Mouse (Mus musculus): ENCODE results near the gene Dnajb3.
A peak's percentile ranks its signal among the peaks of the same experiment; 100 is the strongest.
"Not testable (repeated sequence)": the region's sequence is repeated elsewhere in the genome, so short reads cannot be mapped to it uniquely, and the experiment has no call there.

Gene Dnajb3

DNA sequence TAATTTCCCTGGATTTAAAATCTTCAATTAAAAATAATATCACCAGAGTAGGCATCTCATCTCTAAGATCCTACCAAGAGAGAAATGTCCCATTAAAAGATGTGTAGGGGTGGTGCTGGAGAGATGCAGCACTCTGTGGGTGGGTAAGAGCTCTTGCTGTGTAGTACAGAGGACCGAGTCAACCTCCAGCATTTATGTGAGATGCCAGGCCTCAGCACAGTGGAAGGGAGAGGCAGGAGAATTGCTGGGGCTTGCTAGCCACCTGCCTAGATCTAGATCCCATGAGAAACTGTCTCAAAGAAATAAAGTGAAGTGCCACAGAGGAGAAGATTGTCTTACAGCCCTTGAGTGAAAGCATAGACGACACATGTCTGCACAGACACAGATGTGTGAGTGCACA lies 11.0 kb upstream of the Dnajb3 start:
- DNase-seq (ENCODE audit: extremely low read depth, low read depth), result no peak

DNA sequence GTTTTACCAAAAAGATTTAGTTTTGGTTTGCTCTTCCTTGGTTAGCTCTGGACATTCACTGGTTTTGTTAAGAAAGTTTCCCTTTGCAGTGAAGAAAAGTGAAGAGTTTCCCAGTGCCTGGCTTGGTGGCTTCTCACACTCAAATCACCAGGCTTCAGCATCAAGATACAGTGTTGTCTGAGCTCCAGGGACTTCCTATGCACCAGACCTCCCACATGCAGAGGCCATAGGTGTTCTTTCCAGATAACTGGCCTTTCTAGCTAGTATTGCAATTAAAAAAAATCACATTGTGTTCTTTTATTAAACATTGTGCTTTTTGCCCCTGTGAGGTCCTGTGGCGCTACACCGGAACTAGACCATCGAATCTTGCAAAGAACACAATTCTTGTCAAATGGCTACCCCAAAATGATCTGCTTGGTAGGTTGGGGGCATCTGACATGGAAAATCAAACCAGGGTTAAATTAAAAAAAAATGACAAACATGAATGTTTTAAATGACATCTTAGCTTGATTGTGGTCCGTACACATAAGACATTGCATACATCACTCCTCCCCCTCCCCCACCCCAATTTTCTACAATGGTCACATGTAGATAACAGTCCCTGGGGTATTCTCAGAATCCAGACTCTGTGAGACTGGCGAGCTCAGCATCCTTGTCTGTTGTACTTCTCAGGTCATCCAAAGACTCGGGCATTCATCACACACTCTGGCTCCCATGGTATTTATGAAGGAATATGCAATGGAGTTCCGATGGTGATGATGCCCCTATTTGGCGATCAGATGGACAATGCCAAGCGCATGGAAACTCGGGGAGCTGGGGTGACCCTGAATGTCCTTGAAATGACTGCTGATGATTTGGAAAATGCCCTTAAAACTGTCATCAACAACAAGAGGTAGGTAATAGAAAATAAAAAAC lies 10.1 kb upstream of the Dnajb3 start:
- DNase-seq (ENCODE audit: extremely low read depth, low read depth), result no peak

DNA sequence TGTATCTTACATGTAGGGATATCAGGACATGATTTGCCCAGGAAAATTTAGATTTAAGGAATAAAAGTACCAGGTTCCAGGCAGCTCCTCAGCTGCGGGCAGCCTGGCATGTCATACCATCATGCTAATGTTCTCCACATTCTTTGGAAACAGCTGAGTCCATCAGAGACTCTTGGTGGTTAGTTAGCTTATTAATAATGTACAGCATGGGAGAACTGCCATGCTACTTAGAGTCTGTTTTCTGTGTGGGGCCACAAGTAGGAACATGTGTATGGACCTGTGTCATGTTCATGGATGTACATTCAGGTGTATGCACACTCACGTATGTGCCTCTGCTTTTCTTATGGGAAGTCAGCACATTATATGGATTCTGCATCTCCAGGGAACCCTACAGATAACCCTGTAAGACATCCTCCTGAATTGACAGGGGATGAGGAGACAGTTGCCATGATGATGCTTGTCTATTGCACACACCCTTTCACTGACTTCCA lies 8.9 kb upstream of the Dnajb3 start:
- no peak for DNase-seq (ENCODE audit: extremely low read depth, low read depth)

DNA sequence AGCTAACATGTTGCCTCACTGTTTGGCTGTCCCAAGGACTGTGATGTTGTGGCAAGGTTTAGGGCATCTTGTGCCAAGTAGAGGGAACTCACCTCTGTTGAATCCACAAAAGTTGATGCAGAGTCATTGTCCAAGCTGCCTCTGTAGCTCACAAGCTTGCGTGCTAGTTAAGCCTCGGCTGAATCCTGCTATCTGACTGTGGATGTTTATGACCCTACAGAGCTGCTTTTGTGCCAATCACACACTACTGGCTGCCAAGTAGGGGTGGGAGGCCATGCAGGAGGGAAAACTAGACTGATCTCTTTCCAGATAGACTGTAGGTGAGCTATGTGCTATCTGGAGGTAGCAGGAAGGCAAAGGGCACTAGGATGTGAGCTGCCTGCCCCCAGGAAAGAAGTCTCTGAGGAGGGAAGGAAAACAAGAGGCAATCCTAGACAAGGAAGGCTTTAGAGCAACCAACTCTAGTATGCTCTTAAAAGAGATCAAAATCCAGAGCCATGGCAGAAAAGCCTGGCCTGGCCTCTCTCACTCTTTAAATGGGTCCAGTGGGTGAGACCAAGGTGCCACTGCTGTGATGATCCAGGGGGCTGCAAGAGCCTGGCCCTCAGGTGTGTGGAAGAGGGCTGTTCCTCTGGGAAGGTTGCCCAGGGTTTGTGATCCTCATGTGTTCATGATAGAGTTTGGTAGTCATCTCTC lies 8.3 kb upstream of the Dnajb3 start:
- DNase-seq (ENCODE audit: extremely low read depth, low read depth), result no peak

DNA sequence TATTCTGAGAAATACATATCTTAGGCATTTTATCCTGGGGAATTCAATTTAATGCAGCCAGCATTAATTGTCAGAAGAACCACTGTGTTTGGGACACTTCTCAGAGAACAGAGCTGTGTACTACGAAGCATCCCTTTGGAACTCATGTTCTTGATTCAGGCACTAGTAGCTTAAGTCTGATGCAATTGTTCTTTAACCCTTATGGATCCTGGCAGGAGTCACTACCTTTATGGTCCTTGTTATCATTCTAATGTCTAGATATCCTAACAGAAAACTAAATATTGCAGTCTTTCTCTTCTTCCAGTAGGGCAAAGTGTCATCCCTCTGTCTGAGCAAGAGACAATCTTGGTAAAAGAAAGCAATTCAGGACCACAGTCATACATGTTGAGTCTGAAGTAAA lies 7.5 kb upstream of the Dnajb3 start:
- no peak for DNase-seq (ENCODE audit: extremely low read depth, low read depth)

DNA sequence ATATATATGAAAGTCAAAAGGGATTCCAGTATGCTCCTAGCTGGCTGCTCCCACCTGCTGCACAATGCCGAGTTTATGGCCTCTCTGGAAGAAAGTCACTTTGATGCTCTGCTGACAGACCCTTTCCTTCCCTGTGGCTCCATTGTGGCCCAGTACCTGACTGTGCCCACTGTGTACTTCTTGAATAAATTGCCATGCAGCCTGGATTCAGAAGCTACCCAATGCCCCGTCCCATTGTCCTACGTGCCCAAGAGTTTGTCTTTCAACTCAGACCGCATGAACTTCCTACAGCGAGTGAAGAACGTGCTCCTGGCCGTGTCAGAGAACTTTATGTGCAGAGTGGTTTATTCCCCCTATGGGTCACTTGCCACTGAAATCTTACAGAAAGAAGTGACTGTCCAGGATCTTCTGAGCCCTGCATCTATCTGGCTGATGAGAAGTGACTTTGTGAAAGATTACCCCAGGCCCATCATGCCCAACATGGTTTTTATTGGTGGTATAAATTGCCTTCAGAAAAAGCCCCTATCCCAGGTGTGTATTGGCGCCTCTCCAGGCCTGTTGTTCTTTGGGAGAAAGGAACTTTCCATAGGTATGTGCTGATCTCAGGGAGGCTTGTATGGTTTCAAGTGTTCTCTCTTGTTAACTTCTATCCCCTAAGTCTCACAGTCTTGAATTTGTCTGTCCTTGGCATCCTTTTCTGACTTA lies 6.9 kb upstream of the Dnajb3 start:
- no peak for DNase-seq (ENCODE audit: extremely low read depth, low read depth)

DNA sequence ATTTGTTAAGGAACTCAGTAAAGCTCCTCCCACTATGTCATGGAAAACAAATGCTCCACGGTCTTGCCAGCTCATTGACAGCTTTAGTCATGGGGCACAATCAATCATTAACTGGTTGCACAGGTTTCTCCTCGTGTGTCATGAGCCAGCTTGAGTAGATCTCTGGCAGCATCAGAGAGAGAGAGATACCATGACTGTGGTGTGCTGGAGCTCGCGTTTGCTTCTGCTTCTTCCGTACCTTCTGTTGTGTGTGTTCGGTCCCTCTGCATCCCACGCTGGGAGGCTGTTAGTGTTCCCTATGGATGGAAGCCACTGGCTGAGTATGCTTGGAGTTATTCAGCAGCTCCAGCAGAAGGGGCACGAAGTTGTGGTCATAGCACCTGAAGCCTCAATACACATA lies 6.2 kb upstream of the Dnajb3 start, which contains the start of gene Ugt1a1:
Gene Ugt1a1 (plus strand): TSS at position 148 of the 400 bp plus-strand sequence.
- no peak for DNase-seq (ENCODE audit: extremely low read depth, low read depth)

DNA sequence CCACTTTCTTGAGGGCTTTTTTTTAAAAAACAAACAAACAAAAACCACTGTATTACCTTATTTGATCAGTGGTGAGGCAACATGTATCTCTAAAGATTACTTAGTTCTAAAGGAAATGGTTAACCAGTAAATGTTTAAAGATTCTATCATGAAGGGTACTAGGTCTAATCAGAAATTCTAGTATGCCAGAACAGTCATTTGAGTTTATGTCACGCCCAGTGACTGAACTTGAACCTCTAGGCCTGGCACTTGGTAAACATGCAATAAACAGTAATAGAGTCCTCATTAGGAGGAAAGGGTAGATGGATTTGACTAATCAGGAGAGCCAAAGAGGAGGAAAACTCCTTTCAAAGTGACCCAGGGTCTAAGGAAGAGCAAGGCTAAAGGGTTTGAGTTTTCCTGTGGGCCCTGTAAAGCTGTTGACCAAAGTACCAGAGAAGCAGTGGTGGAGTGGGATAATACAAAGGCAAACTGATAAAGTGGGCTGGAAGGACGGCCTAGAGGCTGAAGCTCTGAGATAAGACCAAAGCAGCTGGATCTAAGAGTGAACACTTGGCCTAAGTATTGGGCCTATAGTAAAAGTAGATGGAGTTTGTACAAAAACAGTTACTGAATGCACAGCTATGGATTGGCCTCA lies 1.4 kb upstream of the Dnajb3 start:
- DNase-seq (ENCODE audit: extremely low read depth, low read depth), result peak; percentile 9

DNA sequence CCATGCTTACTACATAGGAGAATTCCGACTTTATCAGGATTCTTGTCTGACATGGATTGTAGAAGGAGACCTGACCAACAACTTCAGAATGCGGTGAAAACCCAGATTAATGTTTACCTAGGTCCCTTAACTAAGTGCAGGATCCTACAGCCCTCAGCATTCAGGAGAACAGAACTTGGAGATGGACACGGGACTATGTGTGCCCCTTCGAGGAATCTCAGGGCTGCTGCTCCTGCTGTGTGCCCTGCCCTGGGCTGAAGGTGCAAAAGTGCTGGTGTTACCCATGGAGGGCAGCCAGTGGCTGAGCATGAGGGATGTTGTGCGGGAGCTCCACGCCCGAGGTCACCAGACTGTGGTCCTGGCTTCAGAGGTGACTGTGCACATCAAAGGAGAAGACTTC lies 5.1 kb downstream of the Dnajb3 start, which contains the start of gene Ugt1a2:
Gene Ugt1a2 (plus strand): TSS at position 146 of the 400 bp plus-strand sequence.
- no peak for DNase-seq (ENCODE audit: extremely low read depth, low read depth)

DNA sequence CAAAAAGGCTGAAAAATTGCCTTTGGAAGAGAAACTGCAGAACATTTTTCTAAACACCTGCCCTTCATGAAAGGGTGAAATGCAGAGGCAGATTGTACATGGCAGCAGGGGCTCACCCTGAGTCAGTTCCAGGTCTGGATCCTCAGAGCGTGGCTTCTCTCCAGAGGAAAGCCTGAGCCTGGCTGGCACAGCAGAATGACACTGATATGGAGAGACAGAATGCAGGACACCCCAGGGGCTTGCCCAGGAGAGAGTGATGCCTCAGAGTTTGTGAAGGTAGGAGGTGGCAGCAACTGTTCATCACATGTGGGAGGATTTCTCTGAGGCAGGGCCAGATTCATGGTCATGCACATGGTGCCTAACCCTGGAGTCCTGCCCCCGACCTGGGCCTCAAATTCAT lies 5.6 kb downstream of the Dnajb3 start:
- no peak for DNase-seq (ENCODE audit: extremely low read depth, low read depth)

DNA sequence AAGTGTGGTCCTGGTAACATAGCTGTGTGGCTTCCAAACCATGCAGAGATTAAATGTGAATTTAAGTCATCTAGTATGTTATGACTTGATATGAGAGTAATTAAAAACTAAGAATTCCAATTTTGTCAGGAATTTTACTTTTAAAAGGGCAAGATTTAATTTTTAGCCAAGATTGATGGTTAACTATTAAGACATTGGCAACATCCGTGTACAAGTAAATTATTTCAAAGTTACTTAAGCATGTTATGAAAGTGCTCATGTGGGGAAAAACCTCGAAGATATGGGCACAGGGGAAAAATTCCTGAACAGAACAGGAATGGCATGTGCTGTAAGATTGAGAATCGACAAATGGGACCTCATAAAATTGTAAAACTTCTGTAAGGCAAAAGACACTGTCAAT lies 8.1 kb downstream of the Dnajb3 start:
- DNase-seq (ENCODE audit: extremely low read depth, low read depth), result no peak

DNA sequence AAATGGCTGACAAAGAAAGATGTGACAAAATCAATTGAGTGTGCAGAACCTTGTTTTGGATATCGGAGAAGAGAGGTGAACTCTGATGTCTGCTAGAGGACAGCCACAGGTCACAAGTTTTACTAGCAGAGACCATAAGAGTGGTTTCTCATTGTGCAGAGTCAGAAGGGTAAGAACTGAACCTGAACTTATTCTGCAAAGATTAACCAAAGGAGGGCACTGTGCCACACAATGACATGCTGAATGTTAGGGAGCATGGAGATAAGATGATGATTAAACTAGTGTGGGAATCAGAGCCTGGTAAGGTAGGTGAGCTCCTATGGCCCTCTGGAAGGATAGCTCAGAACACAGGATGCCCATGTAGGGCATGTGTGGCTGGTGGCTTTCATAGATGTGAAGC lies 9.9 kb downstream of the Dnajb3 start:
- DNase-seq (ENCODE audit: extremely low read depth, low read depth), result no peak

DNA sequence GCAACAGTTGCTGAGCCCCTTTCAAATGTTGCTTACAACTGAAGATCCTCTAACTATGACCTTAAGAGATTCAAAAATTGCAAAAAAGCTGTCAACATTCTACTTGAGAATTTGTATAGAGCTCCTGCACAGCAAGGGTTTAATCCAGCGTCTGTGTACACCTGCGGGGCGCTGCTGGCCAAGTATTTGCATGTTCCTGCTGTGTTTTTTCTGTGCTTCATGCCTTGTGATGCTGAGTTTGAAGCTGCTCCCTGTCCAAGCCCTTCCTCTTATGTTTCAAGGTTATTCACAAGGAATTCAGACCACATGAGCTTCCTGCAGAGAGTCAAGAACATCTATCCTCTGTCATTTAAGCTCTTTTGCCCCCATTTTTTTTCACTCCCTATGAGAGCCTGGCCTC lies 13.4 kb downstream of the Dnajb3 start:
- no peak for DNase-seq (ENCODE audit: extremely low read depth, low read depth)

DNA sequence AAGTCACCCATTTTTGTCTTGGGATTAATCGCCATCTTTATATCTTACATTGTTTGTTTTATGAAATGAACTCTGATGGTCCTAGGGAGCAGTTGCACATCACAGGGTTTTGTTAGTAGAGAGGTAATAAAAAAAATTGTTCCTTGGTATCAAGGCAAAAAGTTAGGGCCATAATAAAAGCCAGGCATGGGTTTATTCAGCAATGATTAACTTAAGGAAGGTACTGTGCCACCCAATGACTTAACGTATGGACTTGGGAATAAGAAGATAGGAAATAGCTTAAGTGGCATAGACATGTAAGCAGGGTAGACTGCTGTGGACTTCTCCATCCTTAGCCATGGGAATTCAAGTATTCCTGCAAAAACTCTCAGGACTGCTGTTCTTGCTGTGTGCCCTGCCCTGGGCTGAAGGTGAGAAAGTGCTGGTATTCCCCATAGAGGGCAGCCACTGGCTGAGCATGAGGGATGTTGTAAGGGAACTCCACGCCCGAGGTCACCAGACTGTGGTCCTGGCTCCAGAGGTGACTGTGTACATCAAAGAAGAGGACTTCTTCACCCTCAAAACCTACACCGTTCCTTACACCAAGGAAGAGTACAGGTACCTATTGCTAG lies 19.2 kb downstream of the Dnajb3 start:
- DNase-seq (ENCODE audit: extremely low read depth, low read depth), result no peak

DNA sequence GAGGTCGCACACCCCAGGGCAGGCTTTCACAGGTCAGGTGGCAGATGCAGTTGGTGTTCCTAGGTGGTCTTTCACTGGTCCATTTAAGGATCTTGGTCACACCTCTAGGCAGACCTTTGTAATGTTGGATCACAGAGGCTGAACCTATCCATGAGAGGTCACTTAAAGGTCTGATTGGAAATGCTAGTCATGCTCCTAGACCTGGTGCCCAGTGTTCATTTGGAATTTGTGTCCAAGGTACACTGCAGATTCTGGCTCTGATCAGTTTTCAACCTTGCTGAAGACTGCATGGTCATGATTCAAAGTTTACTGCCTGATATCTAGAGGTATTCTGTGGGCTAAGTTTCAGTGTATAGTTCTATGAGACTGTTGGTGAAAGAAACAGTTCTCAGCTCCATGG lies 25.9 kb downstream of the Dnajb3 start:
- DNase-seq (ENCODE audit: extremely low read depth, low read depth), result no peak

DNA sequence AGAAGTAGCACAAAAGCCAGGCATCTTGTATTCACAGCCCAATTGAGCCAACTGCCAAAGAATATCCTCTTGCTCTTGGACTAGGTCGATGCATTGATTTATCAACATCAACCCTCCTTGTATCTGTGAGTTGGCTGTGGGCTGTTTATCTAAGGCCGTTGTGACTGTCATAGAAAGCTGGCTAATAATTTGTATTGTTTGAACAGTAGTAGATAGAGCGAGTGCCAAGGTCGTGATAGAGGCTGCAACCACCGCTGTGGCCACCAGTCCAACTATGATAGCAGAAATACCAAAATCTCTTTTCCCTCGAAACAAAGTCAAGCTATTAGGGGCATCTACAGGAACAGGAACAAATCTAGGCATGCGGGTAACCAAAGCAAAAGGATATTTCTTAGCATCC lies 33.4 kb downstream of the Dnajb3 start:
- DNase-seq (ENCODE audit: extremely low read depth, low read depth), result not testable (repeated sequence)

DNA sequence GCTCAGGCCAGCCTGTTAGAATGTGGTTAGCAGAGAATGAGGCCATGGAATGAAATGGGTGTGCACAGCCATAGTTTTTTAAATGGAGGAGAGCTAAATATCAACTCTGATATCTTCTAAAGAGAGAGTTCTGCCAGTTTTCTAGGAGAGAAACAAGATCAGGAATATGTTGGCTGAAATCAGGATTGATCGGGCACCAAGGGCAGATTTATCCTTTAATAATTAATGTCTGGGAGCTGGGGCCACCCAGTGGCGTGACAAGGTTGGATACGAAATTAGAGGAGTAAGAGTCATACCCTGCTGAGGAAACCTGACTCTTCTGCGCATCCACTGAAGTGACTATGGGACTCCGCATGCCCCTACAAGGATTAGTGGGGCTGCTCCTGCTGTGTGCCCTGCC lies 39.9 kb downstream of the Dnajb3 start, which contains the start of gene Ugt1a5:
Gene Ugt1a5 (plus strand): TSS at position 302 of the 400 bp plus-strand sequence.
- DNase-seq (ENCODE audit: extremely low read depth, low read depth), result no peak

DNA sequence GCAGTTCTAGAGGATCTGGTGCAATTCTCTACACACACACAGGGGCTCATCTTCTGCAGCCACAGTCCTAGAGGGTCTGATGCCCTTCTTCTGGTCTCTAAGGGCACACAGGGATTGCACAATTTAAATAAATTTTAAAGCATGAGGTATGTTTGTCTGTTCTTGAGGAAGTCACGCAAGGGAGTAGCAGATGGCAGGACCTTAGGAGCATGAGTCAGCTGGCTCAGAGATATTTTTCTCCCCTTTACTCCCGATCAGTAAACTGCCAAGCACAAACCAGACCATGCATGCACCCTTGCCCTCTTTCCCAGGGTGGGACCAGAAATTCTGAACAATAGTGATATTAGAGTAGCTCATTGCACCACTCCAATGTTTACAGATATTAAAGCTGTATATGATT lies 47.2 kb downstream of the Dnajb3 start:
- no peak for DNase-seq (ENCODE audit: extremely low read depth, low read depth)
